Mouse (Mus musculus): ENCODE results near the gene Disp2. TPM values are rescaled to one million over a fixed set of nuclear protein-coding genes. Genes with fewer than 3 reads are reported as not detected.

The Disp2 gene
- polyA plus RNA-seq, 1 experiment from 2014 or later: 8.9 TPM

DNA sequence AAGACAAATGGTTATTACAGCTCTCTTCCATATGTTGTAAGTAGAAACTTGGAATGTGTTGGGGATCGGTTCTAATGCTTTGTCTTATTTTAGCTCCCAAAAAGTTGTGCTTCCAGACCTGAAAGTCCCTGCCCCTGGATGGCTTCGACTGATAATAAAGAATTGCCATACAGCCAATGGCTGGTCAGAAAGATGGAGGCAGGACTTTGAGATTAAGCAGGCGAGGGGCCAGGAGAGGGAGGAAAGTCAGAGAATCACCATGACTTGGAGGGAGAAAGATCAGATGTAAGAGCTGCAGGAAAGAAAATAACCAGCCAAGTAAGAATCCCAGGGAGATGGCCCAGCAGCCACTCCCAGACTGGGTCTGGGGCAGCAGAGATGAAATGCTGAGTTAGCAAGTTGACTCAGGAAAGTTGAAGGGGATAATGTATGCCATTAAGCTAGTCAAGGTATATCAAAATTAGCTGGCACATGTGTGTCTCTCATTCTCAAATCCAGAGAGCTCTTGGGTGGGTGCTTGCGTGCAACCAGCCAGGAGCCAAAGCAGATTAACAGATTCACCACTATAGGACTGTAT is 23.1 kb downstream of the Disp2 start:
- H3K36me3 ChIP-seq: no peaks in the 10 kb centered on the region
- peaks cover 4% of the 10 kb centered on the region; the same call in 1 of the 2 replicates for H3K27me3 ChIP-seq (ENCODE audit: insufficient read depth, poor library complexity, severe bottlenecking)
- no peak for DNase-seq (ENCODE audit: low spot score)
- 78% methylated on average over 4 of the region's 4 CpGs for WGBS
- H3K4me1 ChIP-seq (replicated peaks): no peaks in the 10 kb centered on the region
- no peak overlapping the region for H3K4me3 ChIP-seq
- H3K9me3 ChIP-seq: no peaks in the 10 kb centered on the region
- H3K27ac ChIP-seq: no peak overlapping the region

DNA sequence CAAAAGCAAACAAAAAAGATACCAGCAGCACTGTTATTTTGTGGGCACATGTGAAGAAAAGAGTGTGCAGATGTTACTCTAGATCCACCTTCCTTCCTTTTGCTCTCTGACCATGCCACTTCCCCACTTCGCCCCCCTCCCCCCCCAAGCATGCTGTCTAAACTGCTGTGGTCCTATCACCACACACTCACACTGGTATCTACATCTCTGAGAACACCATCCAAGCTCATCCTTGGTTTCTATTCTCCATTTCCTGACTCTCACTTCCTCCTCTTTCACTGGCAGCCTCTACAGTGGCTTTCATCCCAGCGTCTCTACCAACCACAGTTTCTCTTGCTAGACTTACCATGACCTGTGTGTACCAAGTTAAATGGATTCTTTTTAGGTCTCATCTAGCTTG is 25.0 kb downstream of the Disp2 start:
- Histone ChIP-seq H3K4me1 (replicated peaks) (no peaks in the 10 kb centered on the region), H3K9me3 (no peaks in the 10 kb centered on the region), H3K27ac (no peak overlapping the region), H3K36me3 (no peaks in the 10 kb centered on the region), H3K27me3 (ENCODE audit: insufficient read depth, poor library complexity, severe bottlenecking) (peaks cover 4% of the 10 kb centered on the region; the same call in 1 of the 2 replicates), H3K4me3 (no peak overlapping the region)
- WGBS: 87% methylated on average over 2 of the region's 2 CpGs
- no peak for DNase-seq (ENCODE audit: low spot score)

DNA sequence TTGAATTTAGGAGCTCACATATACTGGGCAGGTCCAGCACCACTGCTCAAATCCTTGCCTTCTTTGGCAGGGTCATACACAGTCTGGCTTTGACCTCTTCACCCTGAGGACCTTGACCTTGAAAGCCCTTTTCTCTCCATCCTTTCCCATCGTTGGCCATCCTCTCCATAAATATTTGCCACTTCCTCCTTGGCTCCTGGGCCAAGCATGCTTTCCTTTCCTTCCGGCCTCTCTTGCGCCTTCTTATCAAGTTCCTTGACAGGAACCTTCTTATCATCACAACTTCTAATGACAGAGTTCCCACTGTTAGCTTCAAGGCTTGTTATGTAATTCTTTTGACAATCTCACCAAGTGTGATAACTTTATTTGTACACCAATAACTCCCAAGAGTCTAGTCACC is 25.6 kb downstream of the Disp2 start:
- WGBS: 72% methylated on average over 3 of the region's 3 CpGs
- Histone ChIP-seq H3K27ac (no peak overlapping the region), H3K36me3 (no peaks in the 10 kb centered on the region)

DNA sequence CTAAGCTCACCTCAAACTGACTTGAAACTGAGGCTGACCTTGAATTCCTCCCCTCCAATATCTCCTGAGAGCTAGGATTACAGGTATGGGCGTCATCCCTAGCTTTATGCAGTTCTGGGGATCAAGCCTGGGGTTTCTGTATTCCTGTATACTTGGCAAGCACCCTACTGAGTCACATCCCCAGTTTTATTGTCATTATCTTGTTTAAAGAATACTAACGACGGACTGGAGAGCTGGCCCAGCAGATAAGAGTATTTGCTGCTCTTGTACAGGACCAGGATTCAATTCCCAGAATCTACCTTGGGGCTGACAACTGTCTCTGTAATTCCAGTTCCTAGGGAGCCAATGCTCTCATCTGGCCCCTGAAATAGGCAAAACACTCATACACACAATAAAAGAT is 26.2 kb downstream of the Disp2 start:
- Histone ChIP-seq H3K4me3 (no peak overlapping the region), H3K36me3 (no peaks in the 10 kb centered on the region), H3K4me1 (replicated peaks) (no peaks in the 10 kb centered on the region), H3K27me3 (ENCODE audit: insufficient read depth, poor library complexity, severe bottlenecking) (peaks cover 4% of the 10 kb centered on the region; the same call in 1 of the 2 replicates), H3K27ac (no peak overlapping the region), H3K9me3 (no peaks in the 10 kb centered on the region)
- no peak for DNase-seq (ENCODE audit: low spot score)
- WGBS: 47% methylated on average over 3 of the region's 3 CpGs

More for the DNA sequence above, 25.6 kb downstream of the Disp2 start:
- H3K27me3 ChIP-seq (ENCODE audit: insufficient read depth, poor library complexity, severe bottlenecking): peaks cover 4% of the 10 kb centered on the region; the same call in 1 of the 2 replicates
- no peak overlapping the region for H3K4me3 ChIP-seq
- H3K4me1 ChIP-seq (replicated peaks): no peaks in the 10 kb centered on the region
- no peak for DNase-seq (ENCODE audit: low spot score)
- no peaks in the 10 kb centered on the region for H3K9me3 ChIP-seq

DNA sequence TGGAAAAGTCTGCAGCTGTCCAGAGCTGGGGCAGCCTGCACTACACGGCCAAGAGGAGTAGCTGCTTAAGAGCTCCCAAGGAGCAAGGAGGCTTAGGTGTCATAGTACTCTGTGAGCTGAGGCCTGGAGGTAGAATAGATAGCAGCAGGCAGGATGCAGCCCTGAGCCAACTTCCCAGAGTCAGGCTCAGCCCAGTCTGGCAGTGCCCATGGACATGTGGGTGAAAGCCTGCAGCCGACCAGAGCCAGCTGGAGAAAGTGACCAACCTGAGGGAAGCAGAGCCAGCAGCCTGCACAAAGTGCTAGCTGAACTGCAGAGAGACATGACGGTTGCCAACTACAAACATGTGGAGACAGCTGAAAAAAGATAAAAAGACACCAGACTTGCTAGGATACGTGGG is 27.3 kb downstream of the Disp2 start:
- Histone ChIP-seq H3K4me3 (no peak overlapping the region), H3K4me1 (replicated peaks) (no peaks in the 10 kb centered on the region), H3K27me3 (ENCODE audit: insufficient read depth, poor library complexity, severe bottlenecking) (peaks cover 4% of the 10 kb centered on the region; the same call in 1 of the 2 replicates), H3K36me3 (no peaks in the 10 kb centered on the region), H3K9me3 (no peaks in the 10 kb centered on the region), H3K27ac (no peak overlapping the region)
- no peak for DNase-seq (ENCODE audit: low spot score)
- WGBS: 76% methylated on average over 4 of the region's 4 CpGs

DNA sequence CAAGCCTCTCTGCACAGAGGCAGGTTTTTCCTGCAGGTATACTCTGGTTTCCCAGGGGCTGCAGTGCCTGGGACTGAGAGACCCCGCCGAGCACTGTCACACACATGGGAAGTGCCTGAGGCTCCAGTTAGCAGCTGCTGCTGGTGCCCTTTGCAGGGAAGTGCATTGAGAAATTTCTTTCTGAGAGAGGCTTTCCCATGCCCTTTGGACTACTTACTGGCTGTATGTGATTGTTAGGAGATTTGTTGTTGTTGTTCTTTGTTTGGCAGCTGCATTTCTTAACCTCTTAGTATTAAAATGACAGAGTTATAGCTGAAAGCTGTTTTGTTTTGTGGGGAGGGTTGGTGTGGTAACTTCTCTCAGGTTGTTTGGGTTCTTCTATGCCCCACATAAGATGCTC is 31.3 kb downstream of the Disp2 start:
- Histone ChIP-seq H3K9me3 (no peaks in the 10 kb centered on the region), H3K27ac (no peak overlapping the region), H3K36me3 (peaks cover 5% of the 10 kb centered on the region; the same call in 1 of the 2 replicates), H3K4me3 (no peak overlapping the region), H3K4me1 (replicated peaks) (peaks cover 22% of the 10 kb centered on the region), H3K27me3 (ENCODE audit: insufficient read depth, poor library complexity, severe bottlenecking) (peaks cover 4% of the 10 kb centered on the region; the same call in 1 of the 2 replicates)
- no peak for DNase-seq (ENCODE audit: low spot score)
- WGBS: 35% methylated on average over 2 of the region's 2 CpGs

DNA sequence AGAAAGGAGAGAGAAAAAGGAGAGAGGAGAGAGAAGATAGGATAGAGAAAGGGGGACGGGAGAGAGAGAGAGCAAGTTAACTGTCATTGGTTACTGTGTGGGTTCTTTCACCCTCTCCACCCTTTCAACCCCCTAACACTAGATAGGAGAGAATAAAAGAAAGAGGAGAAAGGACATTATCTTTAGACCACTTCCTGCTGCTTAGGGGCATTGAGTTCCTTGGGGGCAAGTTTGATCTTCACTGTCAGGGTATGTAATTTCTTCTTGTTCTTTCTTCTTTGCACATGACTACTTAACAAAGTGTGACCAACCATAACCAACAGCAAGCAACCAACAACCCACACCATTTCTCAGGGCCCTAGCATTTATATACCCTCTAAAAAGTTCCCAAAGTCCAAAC is 33.2 kb downstream of the Disp2 start:
- H3K27me3 ChIP-seq (ENCODE audit: insufficient read depth, poor library complexity, severe bottlenecking): no peaks in the 10 kb centered on the region
- H3K9me3 ChIP-seq: no peaks in the 10 kb centered on the region
- no peak overlapping the region for H3K4me3 ChIP-seq
- peaks cover 23% of the 10 kb centered on the region for H3K4me1 ChIP-seq (replicated peaks)
- DNase-seq (ENCODE audit: low spot score): no peak
- peaks cover 21% of the 10 kb centered on the region for H3K36me3 ChIP-seq
- WGBS: 59% methylated on average over 1 of the region's 1 CpGs
- no peak overlapping the region for H3K27ac ChIP-seq

DNA sequence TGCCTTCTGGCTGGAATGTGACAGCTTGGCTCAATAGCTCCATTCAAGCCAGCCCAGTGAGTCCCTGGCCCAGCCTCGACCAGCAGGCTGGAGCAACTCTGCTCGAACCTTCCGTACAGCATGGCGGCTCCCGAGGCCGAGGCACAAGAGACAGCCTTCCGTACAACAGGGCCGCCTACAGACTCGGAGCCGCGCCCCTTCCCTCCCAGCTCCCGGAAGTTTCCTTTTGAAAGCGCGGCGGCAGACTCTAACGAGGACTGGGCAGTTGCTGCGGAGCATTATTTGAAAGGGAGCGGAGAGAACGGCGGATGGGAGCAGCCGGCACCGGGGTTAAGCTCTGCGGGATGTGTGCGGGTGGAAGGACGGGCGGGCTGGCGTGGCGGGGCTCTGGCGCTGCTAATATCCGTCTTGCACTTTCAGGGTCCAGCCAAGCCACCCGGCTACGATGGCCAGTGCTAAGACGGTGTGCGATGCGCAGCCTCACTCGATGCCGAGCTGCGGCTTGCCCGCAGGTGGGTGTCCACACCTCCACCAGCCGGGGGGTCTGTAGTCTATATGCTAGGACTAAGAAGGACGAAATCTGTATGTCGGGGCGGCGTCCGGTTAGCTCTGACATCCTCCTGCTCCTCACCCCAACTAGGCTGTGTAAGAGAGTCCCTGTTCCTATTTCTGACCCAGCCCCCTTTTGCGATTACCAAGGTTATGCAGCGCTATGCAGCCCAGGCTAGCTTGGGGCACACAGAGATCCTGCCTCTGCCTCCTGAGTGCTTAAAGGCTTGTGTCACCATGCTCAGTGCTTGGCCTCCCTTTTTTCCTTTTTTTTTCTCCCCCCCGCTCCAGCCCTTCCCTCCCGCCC is 34.7 kb downstream of the Disp2 start, which contains the start of gene Knstrn:
TSS of gene Knstrn (plus strand) at position 23 of the 856 bp plus-strand sequence.
- peaks cover 23% of the 10 kb centered on the region for H3K4me1 ChIP-seq (replicated peaks)
- H3K9me3 ChIP-seq: no peaks in the 10 kb centered on the region
- H3K36me3 ChIP-seq: peaks cover 36% of the 10 kb centered on the region
- H3K27me3 ChIP-seq (ENCODE audit: insufficient read depth, poor library complexity, severe bottlenecking): no peaks in the 10 kb centered on the region
- H3K27ac ChIP-seq: peak within 1 kb of the TSS; percentile 96
- peak; percentile 93 for DNase-seq (ENCODE audit: low spot score)
- WGBS: under 1% methylated on average over 49 of the region's 49 CpGs
- H3K4me3 ChIP-seq: peak within 1 kb of the TSS; percentile 85

DNA sequence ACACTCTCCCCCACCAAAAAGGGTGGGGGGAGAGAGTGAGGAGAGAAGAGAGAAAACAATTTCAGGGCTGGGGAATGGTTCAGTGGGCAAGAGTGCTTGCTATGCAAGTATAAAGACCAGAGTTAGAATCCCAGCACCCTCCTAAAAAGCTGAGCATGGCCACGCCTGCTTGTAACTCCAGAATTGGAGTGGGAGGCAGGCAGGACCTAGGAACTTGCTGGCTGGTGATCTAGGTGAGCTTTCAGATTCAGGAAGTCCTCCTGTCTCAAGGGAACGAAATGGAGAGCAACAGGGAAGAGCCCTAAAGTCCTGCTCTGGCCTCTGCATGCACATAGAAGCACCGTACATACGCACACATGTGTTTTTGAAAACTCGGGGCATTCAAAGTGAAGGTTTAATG is 43.3 kb downstream of the Disp2 start:
- Histone ChIP-seq H3K4me3 (no peak overlapping the region), H3K27ac (no peak overlapping the region), H3K27me3 (ENCODE audit: insufficient read depth, poor library complexity, severe bottlenecking) (no peaks in the 10 kb centered on the region), H3K4me1 (replicated peaks) (no peaks in the 10 kb centered on the region), H3K36me3 (peaks cover 85% of the 10 kb centered on the region), H3K9me3 (peaks cover 11% of the 10 kb centered on the region; the same call in 1 of the 2 replicates)
- WGBS: 92% methylated on average over 5 of the region's 5 CpGs
- no peak for DNase-seq (ENCODE audit: low spot score)

DNA sequence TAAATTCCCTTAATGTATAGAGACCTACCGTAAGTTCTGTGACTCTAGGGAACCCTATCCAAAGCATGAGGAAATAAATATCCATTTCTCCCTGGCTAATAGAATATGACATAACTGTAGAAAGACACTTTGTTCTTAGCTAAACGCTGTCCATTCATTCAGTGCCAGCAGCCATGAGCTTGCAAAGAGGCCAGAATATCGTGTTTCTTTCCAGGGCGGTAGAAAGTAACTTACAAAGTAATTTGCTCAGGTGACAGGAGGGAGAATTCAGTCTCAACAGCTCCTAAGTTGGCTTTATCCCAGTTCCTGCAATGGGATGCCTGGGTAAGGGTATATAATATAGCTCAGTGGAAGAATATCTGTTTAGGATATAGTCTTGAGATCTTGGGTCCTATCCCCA is 44.9 kb downstream of the Disp2 start:
- H3K36me3 ChIP-seq: peaks cover 85% of the 10 kb centered on the region

DNA sequence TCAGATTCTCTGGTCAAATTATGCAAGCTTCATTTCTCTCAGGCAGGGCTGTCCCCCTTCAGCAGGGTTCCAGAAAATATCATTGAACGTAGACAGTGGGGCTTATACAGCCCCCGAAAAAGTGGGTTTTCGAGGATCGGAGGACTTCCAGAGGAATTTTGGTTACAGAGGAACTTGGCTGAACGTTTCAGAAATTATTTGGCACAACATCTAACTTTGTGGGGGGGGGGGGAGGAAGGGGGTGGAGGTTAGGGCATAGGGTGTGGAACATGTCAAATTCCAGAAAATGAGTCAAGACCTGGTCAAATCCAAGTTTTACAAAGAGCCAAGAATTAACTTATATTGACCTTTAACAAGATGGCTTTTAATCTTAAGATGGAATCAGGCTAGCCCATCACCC is 49.6 kb downstream of the Disp2 start:
- Histone ChIP-seq H3K4me1 (replicated peaks) (no peaks in the 10 kb centered on the region), H3K4me3 (no peak overlapping the region), H3K36me3 (peaks cover 100% of the 10 kb centered on the region), H3K27me3 (ENCODE audit: insufficient read depth, poor library complexity, severe bottlenecking) (no peaks in the 10 kb centered on the region), H3K27ac (no peak overlapping the region), H3K9me3 (peaks cover 11% of the 10 kb centered on the region; the same call in 1 of the 2 replicates)
- 92% methylated on average over 5 of the region's 5 CpGs for WGBS
- no peak for DNase-seq (ENCODE audit: low spot score)

More for the DNA sequence above, 44.9 kb downstream of the Disp2 start:
- peaks cover 11% of the 10 kb centered on the region; the same call in 1 of the 2 replicates for H3K9me3 ChIP-seq
- DNase-seq (ENCODE audit: low spot score): no peak
- no peak overlapping the region for H3K27ac ChIP-seq
- no peaks in the 10 kb centered on the region for H3K27me3 ChIP-seq (ENCODE audit: insufficient read depth, poor library complexity, severe bottlenecking)
- no peak overlapping the region for H3K4me3 ChIP-seq
- 93% methylated on average over 4 of the region's 4 CpGs for WGBS
- no peaks in the 10 kb centered on the region for H3K4me1 ChIP-seq (replicated peaks)

DNA sequence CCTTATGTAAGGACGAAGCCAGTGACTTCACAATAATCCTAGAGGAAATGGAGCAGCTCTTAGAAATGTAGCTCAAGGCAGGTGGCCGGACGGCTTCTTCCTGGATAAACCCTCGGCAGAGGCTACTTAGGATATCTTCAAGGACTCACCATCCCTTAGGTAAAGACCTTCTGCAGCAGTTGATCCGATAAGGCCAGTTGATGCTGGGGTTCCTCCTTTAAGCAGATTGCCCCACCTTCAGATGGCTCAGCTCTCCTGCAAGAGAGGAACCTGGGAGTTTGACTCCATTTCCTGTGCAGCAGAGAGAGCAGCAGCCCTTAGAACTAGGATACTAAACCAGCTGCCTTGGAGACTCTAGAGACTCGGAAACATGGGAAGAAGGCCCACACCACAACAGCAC is 54.5 kb downstream of the Disp2 start:
- Histone ChIP-seq H3K27me3 (ENCODE audit: insufficient read depth, poor library complexity, severe bottlenecking) (no peaks in the 10 kb centered on the region), H3K27ac (no peak overlapping the region), H3K36me3 (peaks cover 75% of the 10 kb centered on the region), H3K4me1 (replicated peaks) (peaks cover 5% of the 10 kb centered on the region; the same call in 1 of the 2 replicates), H3K9me3 (no peaks in the 10 kb centered on the region), H3K4me3 (no peak overlapping the region)
- 93% methylated on average over 6 of the region's 6 CpGs for WGBS
- DNase-seq (ENCODE audit: low spot score): no peak

DNA sequence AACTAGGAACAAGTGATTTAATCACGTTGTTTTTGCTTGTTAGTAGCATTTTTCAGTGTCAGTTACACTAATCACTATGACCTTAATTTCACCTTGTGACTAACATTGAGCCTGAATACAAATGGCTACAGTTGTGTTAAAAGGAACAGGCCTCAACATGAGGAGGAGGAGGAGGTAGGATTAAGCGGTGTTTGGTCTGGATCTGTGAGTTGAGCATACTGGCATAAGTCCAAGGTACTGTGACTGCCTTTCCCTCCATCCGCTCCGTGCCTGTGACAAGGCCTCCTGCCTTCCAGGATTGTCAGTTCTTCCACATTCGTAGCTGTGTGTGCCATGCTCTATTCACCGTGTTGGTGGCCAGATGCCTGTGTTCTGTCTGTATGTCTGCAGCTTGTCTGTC is 55.6 kb downstream of the Disp2 start:
- no peak overlapping the region for H3K27ac ChIP-seq
- no peak for DNase-seq (ENCODE audit: low spot score)
- WGBS: 89% methylated on average over 6 of the region's 6 CpGs

More for the DNA sequence above, 55.6 kb downstream of the Disp2 start:
- H3K9me3 ChIP-seq: no peaks in the 10 kb centered on the region
- H3K4me1 ChIP-seq (replicated peaks): peaks cover 5% of the 10 kb centered on the region; the same call in 1 of the 2 replicates
- H3K27me3 ChIP-seq (ENCODE audit: insufficient read depth, poor library complexity, severe bottlenecking): no peaks in the 10 kb centered on the region
- peaks cover 65% of the 10 kb centered on the region for H3K36me3 ChIP-seq
- no peak overlapping the region for H3K4me3 ChIP-seq

Data from hindbrain, embryonic 10.5 days (tissue).